Mouse (Mus musculus) midbrain, embryonic 14.5 days (tissue): Measurements from ENCODE around the gene Siah1a. TPM values are rescaled to one million over a fixed set of nuclear protein-coding genes. Genes with fewer than 3 reads are reported as not detected.

Experiments
- ATAC-seq: fragments of 200-750 bp; cut with Nextera tagmentation; 2 replicates; pipeline ENCODE4 v1.8.0; 2017; ENCODE audit warnings: moderate number of reproducible peaks, moderate library complexity; ENCODE audit not compliant: low FRiP score, low TSS enrichment
- DNase-seq: peaks from one replicate; pipeline ENCODE4 v3.0.0-alpha.2; 2015
- H3K27ac ChIP-seq: fragments of 300-500 bp; sonication (generic); replicated peaks from 2 replicates; pipeline ENCODE4 v1.5.1; 2014; ENCODE audit warnings: mild to moderate bottlenecking, low read depth, low read length, moderate library complexity
- H3K27me3 ChIP-seq: fragments of 300-500 bp; sonication (generic); 2 replicates; pipeline ENCODE4 v1.6.1; 2014; ENCODE audit warnings: low read length, control low read depth, mixed read lengths; ENCODE audit not compliant: control insufficient read depth, insufficient read depth
- H3K36me3 ChIP-seq: fragments of 300-500 bp; sonication (generic); 2 replicates; pipeline ENCODE4 v1.6.1; 2014; ENCODE audit warnings: low read length, control low read depth; ENCODE audit not compliant: control insufficient read depth, insufficient read depth
- H3K4me1 ChIP-seq: fragments of 300-500 bp; sonication (generic); 2 replicates; pipeline ENCODE4 v1.6.1; 2014; ENCODE audit warnings: mild to moderate bottlenecking, antibody characterized with exemption, low read length, control low read depth; ENCODE audit not compliant: control insufficient read depth, insufficient read depth
- H3K4me2 ChIP-seq: fragments of 300-500 bp; sonication (generic); 2 replicates; pipeline ENCODE4 v1.6.1; 2014; ENCODE audit warnings: mild to moderate bottlenecking, low read length, moderate library complexity
- H3K4me3 ChIP-seq: fragments of 300-500 bp; sonication (generic); replicated peaks from 2 replicates; pipeline ENCODE4 v1.5.1; 2014; ENCODE audit warnings: low read depth, low read length
- H3K9ac ChIP-seq: fragments of 300-500 bp; sonication (generic); replicated peaks from 2 replicates; pipeline ENCODE4 v1.6.1; 2014; ENCODE audit warnings: mild to moderate bottlenecking, low read length, moderate library complexity
- H3K9me3 ChIP-seq: fragments of 300-500 bp; sonication (generic); 2 replicates; pipeline ENCODE4 v1.6.1; 2016; ENCODE audit warnings: low read length, control low read depth, mixed read lengths; ENCODE audit not compliant: control insufficient read depth
- WGBS: fragments of 180-500 bp; shearing (Covaris S2); extraction: QIAGEN DNeasy Blood & Tissue Kit; methylation state at CpG from one replicate; pipeline ENCODE4 v1.1.7; 2014; 5-methylcytosine and 5-hydroxymethylcytosine counted together
- polyA plus RNA-seq: library from polyadenylated mRNA; unstranded; fragments of >200 nt; fragmentation: Nextera tagmentation; extraction: Ambion mirVana; gene quantifications from 2 replicates; pipeline ENCODE4 v1.2.1, GENCODE M21; 2014

The Siah1a gene
- polyA plus RNA-seq, 1 experiment from 2014 or later, result 107 TPM

DNA sequence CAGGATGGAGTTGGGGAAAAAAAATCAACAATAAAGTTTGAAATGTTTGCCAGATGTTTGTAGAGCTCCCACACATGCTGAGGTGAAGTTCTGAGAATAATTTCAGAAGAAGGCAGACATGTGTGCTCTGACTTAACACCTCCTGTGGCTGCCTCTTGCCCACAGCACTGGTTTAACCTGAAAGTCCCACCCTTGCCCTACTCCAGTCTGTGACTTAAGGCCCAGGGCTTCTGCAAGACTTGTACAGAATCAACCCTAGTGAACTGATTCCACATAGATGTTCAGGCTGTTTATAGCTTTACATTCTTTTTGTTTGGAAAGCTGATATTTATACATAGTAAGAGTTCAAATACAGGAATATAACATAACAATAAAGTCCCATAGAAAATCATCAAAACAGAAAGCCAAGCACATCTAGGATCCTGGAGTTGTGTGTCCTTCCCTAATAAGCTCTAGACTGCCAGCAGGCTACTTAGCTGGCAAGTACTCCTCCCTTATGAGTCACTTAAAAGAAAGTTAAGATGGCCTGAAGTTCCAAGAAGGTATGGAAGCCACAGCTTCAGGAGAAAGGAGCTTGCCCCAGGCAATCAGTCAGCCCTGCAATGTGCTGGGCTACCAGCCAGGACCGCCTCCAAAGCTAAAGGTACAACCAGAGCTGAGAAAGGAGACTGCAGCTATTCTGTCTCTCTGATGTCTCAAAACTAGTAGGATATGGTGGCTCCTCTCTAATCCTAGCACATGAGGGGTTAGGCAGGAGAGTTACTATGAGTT, 24.4 kb upstream of the Siah1a start:
- Histone ChIP-seq H3K27me3 (no peaks in the 10 kb centered on the region), H3K27ac (no peak overlapping the region), H3K4me3 (no peak overlapping the region), H3K9me3 (no peaks in the 10 kb centered on the region), H3K9ac (no peak overlapping the region), H3K4me1 (no peaks in the 10 kb centered on the region), H3K4me2 (no peak overlapping the region), H3K36me3 (no peaks in the 10 kb centered on the region)
- WGBS, result 90% methylated on average over 1 of the region's 1 CpGs
- ATAC-seq, result no peak
- DNase-seq, result no peak

DNA sequence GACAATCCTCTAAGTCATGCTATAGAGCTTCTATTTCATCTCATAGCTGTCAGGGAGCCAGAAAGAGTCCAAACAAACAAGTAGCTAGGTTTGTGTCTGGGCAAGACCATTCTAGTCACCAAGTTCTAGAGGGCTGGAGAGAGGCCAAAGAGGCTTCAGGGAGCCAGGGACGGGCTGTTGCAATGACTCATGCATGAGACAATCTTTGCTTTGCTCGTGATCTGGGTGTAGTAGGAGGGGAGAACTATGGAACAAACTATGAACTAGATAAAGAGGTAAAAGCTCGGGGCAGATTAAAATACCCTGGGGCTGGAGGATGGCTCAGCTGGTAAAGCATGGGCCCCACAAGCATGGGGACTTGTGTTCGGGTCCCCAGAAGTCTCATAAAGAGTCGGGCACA, 22.8 kb upstream of the Siah1a start:
- Histone ChIP-seq H3K4me2 (no peak overlapping the region), H3K36me3 (no peaks in the 10 kb centered on the region), H3K9ac (no peak overlapping the region), H3K27ac (no peak overlapping the region), H3K27me3 (no peaks in the 10 kb centered on the region), H3K9me3 (no peaks in the 10 kb centered on the region), H3K4me3 (no peak overlapping the region), H3K4me1 (no peaks in the 10 kb centered on the region)
- DNase-seq (no peak), ATAC-seq (no peak)
- WGBS, result 79% methylated on average over 5 of the region's 5 CpGs

DNA sequence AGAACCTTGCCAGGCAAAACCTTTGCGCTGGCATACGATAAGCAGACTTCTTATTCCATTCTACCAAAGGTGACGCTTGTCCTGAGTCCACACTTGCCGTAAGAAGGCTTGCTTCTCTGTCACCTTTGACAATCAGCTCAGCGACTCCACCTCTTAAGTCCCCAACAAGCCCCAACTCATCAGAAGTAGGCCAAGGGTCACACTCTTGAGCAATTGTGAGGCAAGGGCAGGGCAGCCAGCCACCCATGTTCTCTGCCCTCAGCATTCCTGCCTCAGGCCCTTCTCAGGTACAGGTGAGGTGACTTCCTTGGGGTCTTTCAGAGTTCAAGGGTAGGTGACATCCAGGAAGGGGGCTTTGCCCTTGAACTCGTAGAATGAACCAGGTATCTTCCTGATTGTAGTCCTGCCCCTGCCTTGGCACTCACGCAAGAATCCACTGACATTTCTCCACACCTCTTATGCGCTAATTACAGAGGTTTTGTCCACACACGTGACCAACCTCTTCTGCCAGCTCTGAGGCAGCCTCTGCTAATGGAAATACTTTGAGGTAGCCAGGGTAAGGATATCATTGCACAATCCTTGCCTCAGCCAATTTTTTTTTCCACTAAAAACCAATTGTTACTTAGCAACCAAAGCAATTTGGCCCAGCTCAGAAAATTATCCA, 20.9 kb upstream of the Siah1a start:
- no peaks in the 10 kb centered on the region for H3K4me1 ChIP-seq
- WGBS, result 87% methylated on average over 9 of the region's 9 CpGs
- no peak overlapping the region for H3K4me3 ChIP-seq
- H3K4me2 ChIP-seq, result no peak overlapping the region
- DNase-seq, result no peak
- H3K36me3 ChIP-seq, result no peaks in the 10 kb centered on the region
- ATAC-seq, result no peak
- H3K9me3 ChIP-seq, result no peaks in the 10 kb centered on the region
- no peaks in the 10 kb centered on the region for H3K27me3 ChIP-seq
- H3K9ac ChIP-seq, result no peak overlapping the region
- H3K27ac ChIP-seq, result no peak overlapping the region

DNA sequence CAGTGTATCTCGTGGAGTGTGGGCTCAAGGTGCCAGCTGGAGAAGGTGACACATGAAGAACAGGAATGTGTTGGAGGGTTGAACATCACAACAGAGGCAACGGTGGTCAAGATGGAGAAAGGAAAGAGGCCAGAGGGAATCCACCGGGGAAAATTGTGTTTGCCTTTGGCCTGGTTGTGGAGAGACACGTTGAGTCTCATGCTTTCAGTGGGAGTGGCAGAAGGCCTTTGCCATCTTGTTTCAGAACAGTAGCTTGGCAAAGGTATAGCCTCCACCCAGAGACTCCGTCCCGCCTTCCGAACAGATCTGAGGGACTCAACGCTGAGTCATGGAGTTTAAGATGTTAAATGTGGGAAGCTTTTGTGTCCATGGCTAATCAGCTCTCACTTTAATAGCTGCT, 19.9 kb upstream of the Siah1a start:
- WGBS, result 93% methylated on average over 8 of the region's 8 CpGs
- Histone ChIP-seq H3K9me3 (no peaks in the 10 kb centered on the region), H3K4me1 (no peaks in the 10 kb centered on the region), H3K27ac (no peak overlapping the region), H3K4me2 (no peak overlapping the region), H3K36me3 (no peaks in the 10 kb centered on the region), H3K4me3 (no peak overlapping the region), H3K9ac (no peak overlapping the region), H3K27me3 (no peaks in the 10 kb centered on the region)
- DNase-seq, result no peak
- ATAC-seq, result no peak

DNA sequence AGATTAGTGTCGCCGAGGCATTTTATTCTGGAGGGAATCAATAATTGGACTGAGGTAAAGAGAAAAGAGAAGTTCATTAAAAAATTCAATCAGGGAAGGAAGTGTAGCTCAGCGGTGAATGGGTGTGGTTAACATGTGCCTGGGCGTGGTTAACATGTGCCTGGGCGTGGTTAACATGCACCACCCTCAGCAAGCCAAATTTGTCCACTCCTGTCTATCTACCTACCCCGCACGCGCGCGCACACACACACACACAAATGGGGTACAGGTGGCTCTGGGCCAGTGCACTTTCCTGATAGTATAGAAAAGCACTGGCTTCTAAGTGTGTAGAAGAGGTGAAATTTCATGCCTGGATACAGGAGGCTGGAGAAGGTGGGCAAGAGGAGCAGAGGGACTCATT, 19.4 kb upstream of the Siah1a start:
- Histone ChIP-seq H3K4me2 (no peak overlapping the region), H3K27ac (no peak overlapping the region), H3K27me3 (no peaks in the 10 kb centered on the region), H3K36me3 (no peaks in the 10 kb centered on the region), H3K9ac (no peak overlapping the region), H3K9me3 (no peaks in the 10 kb centered on the region), H3K4me1 (no peaks in the 10 kb centered on the region), H3K4me3 (no peak overlapping the region)
- WGBS, result 91% methylated on average over 10 of the region's 10 CpGs
- ATAC-seq (no peak), DNase-seq (no peak)

DNA sequence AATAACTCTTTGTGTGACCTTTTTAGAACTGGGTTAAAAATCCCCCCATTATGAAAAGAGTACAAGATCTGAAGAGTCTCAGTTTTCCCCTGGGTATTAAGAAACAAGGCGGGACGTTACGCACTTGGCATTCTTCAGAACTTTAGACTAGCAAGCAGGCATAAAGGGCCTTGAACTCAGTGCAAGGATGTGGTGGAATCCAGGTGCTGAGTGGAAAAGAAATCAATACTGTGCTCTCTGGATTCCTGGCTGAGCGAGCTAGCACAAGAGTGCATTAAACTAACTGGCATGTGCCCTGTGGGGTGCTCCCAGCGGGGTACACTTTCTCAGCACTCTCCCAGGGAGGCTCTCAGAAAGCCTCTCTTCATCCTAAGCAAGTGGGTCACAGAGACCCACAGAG, 17.1 kb upstream of the Siah1a start:
- no peak for DNase-seq
- 57% methylated on average over 5 of the region's 5 CpGs for WGBS
- no peak overlapping the region for H3K27ac ChIP-seq
- H3K4me3 ChIP-seq, result no peak overlapping the region
- H3K9me3 ChIP-seq, result no peaks in the 10 kb centered on the region
- no peaks in the 10 kb centered on the region for H3K4me1 ChIP-seq
- no peak overlapping the region for H3K9ac ChIP-seq
- no peak for ATAC-seq
- H3K27me3 ChIP-seq, result no peaks in the 10 kb centered on the region
- H3K4me2 ChIP-seq, result no peak overlapping the region
- no peaks in the 10 kb centered on the region for H3K36me3 ChIP-seq

DNA sequence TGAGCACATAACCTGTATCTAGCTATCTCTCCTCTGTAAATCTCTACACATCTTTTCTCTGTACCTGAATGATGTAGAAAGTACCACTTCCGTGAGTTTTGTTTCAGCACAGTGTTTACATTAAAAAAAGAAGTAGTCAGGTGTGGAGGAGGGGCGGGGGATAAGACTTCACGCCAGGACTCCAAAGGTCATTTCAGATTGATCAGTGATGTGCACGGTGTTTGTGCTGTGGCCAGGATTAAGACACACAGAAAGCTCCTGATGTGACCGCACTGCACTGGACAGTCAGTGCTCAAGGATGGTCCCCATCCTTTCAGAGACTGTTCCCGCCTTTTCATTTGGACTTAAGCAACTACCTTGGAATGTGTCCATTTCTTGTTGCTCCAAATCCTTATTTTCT, 15.0 kb upstream of the Siah1a start:
- no peak overlapping the region for H3K4me3 ChIP-seq
- H3K9me3 ChIP-seq, result no peaks in the 10 kb centered on the region
- peaks cover 4% of the 10 kb centered on the region for H3K4me1 ChIP-seq
- no peak overlapping the region for H3K9ac ChIP-seq
- ATAC-seq (no peak), DNase-seq (no peak)
- WGBS, result 54% methylated on average over 6 of the region's 6 CpGs
- H3K27ac ChIP-seq, result no peak overlapping the region
- H3K36me3 ChIP-seq, result no peaks in the 10 kb centered on the region
- no peak overlapping the region for H3K4me2 ChIP-seq
- no peaks in the 10 kb centered on the region for H3K27me3 ChIP-seq

DNA sequence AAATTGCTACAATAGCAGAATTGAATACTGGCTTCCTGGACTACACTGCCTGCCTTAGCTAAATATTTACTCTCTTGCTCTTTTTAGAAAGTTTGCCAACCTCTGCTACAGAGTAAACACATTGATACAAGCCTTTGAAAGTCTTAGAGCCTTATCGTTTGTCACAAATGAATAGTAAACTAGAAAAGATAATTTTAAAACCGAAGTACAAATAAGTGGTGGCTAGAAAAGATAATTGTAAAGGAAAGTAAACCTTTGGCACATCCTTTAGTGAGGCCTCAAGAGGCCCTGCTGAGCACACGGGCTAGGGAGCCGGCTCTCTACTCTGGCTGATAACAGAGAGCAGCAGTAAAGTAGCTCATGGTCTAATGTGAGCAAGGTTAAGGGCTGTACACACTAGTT, 13.4 kb upstream of the Siah1a start:
- Histone ChIP-seq H3K4me3 (no peak overlapping the region), H3K4me2 (no peak overlapping the region), H3K27me3 (no peaks in the 10 kb centered on the region), H3K4me1 (peaks cover 4% of the 10 kb centered on the region), H3K27ac (no peak overlapping the region), H3K9ac (no peak overlapping the region), H3K9me3 (no peaks in the 10 kb centered on the region), H3K36me3 (no peaks in the 10 kb centered on the region)
- ATAC-seq (no peak), DNase-seq (no peak)
- WGBS, result 74% methylated on average over 4 of the region's 4 CpGs

DNA sequence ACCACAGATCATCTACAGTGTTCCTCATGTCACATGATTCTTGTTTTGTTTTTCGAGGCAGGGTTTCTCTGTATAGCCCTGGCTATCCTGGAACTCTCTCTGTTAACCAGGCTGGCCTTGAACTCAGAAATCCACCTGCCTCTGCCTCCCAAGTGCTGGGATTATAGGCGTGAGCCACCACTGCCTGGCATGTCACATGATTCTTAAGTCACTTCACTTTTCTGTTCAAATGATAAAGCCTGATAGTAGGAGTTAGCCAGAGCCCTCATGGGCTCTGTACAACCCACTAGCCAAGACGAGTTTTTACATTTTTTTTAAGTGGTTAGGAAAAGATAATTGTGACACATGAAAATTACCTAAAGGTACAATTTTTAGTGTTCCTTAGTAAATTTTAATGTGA, 12.9 kb upstream of the Siah1a start:
- no peaks in the 10 kb centered on the region for H3K9me3 ChIP-seq
- peaks cover 4% of the 10 kb centered on the region for H3K4me1 ChIP-seq
- H3K9ac ChIP-seq, result no peak overlapping the region
- H3K36me3 ChIP-seq, result no peaks in the 10 kb centered on the region
- DNase-seq (no peak), ATAC-seq (no peak)
- H3K4me3 ChIP-seq, result no peak overlapping the region
- H3K4me2 ChIP-seq, result no peak overlapping the region
- WGBS, result 90% methylated on average over 3 of the region's 3 CpGs
- H3K27ac ChIP-seq, result no peak overlapping the region
- H3K27me3 ChIP-seq, result no peaks in the 10 kb centered on the region
